Mouse (Mus musculus): ENCODE measurements at regions not wholly inside any gene's neighbourhood (a gene's known extent, or its start where the extent isn't known, plus 50 kb on each side); places are given as distances from the start of the nearest gene placed in this dataset.

DNA sequence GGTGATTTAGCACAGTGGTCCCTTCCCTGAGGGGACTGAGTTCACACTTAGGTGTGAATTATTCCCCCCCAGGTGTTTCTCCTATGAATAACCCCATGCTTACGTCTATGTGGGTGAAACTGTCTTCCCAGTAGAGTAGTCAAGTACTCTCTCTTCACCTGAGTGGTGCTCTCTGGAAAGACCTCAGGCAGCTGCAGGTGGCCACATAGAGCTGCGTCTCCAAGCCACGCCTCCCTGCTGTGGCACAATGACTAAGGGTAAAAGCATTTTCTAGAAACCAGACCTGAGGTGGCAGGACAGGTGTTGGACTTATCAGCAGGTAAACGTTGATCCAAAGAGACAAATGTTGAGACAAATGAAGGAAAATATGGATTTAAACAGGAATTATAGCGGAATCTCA, 588.3 kb upstream of the Gm19410 start:
- TF ChIP-seq CTCF (IDR thresholded peaks at IDR 0.05; ENCODE audit: borderline replicate concordance, insufficient read depth, low read length), result no peak
- TF ChIP-seq POLR2A (IDR thresholded peaks at IDR 0.05; ENCODE audit: low read depth, low read length), result no peak
- Histone ChIP-seq H3K4me3 (ENCODE audit: insufficient read depth, low read length) (no peak overlapping the region), H3K4me1 (ENCODE audit: control insufficient read depth, insufficient read depth, low read length) (no peaks in the 10 kb centered on the region), H3K27ac (ENCODE audit: insufficient read depth, low read length) (no peak overlapping the region)

DNA sequence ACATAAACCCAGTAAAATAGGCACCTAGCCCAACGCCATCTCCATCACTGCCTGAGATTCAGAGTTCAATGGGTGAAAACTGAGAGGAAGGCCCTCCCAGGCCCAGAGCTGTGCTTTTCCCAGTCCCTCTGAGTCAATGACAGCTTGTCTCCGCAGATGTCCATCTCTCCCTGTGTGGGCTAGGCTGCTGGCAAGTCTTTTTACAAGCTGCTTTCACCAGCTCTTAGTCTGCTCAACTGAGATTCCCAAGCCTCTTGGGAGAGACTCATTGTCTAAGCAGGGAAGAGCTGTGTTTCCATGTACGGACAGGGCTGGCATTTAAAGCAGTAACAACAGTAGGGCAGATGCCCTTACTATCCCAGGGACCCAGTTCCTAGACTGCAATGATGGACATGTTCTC, 585.5 kb upstream of the Gm19410 start:
- TF ChIP-seq CTCF (IDR thresholded peaks at IDR 0.05; ENCODE audit: borderline replicate concordance, insufficient read depth, low read length) (no peak), POLR2A (IDR thresholded peaks at IDR 0.05; ENCODE audit: low read depth, low read length) (no peak)
- no peak overlapping the region for H3K27ac ChIP-seq (ENCODE audit: insufficient read depth, low read length)
- no peak overlapping the region for H3K4me3 ChIP-seq (ENCODE audit: insufficient read depth, low read length)
- no peaks in the 10 kb centered on the region for H3K4me1 ChIP-seq (ENCODE audit: control insufficient read depth, insufficient read depth, low read length)

DNA sequence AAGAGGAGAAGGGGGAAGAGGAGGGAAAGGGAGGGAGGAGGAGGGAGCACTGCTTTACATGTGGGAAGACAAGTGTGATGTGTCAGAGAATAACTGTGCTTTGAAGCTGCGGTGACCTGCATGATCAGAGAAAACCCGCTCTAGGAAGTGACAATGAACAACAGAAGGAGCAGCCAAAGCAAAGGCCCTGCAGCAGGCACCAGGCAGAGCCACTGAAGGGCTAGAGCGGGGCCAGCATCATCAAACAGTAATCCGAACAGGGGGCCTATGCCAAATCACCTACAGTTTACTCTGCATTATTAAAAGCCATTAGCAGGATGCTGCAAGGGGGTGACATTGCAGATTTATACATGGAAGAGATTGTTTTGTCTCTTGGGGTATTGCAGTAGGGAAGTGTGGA, 583.4 kb upstream of the Gm19410 start:
- H3K27ac ChIP-seq (ENCODE audit: insufficient read depth, low read length), result no peak overlapping the region
- no peak overlapping the region for H3K4me3 ChIP-seq (ENCODE audit: insufficient read depth, low read length)
- H3K4me1 ChIP-seq (ENCODE audit: control insufficient read depth, insufficient read depth, low read length), result no peaks in the 10 kb centered on the region
- TF ChIP-seq CTCF (IDR thresholded peaks at IDR 0.05; ENCODE audit: borderline replicate concordance, insufficient read depth, low read length) (no peak), POLR2A (IDR thresholded peaks at IDR 0.05; ENCODE audit: low read depth, low read length) (no peak)

DNA sequence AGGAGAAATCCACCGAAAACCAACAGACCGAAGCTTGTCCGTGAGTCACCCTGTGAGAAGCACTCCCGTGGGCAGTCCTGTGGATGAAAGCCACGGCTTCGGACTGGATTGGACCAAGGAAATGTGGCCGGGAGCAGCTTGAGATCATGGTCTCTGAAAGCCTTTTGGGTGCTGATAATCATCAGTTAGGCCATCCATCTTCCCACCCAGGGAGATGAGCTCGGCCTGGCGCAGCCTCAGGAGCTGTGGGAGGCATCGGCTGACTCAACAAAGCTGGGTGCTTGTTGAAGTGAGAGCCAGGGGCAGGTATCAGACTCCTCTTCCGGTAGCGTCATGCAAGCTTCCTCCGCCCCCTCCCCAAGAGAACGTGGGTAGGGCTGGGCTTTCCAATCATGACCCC, 582.2 kb upstream of the Gm19410 start:
- Histone ChIP-seq H3K4me3 (ENCODE audit: insufficient read depth, low read length) (no peak overlapping the region), H3K27ac (ENCODE audit: insufficient read depth, low read length) (no peak overlapping the region), H3K4me1 (ENCODE audit: control insufficient read depth, insufficient read depth, low read length) (no peaks in the 10 kb centered on the region)
- TF ChIP-seq CTCF (IDR thresholded peaks at IDR 0.05; ENCODE audit: borderline replicate concordance, insufficient read depth, low read length), result no peak
- no peak for TF ChIP-seq POLR2A (IDR thresholded peaks at IDR 0.05; ENCODE audit: low read depth, low read length)

DNA sequence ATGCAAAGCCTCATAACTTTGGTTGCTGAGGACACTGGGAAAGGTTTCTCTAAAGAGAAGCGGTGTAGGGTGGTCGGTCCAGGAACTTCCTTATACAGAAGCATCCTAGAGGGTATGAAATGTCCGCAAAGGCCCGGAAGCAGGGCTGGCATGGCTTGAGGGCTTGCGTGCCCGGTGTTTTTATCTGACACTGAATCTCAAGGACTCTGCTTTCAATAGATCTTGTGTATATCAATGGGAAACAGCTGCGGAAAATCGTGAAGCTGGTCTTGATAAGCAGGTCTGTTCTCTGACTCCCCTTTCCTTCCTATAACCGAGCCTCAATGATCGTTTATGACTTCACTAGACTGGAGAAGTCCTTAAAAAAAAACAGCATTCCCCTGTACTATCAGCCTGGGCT, 580.4 kb upstream of the Gm19410 start:
- no peak for TF ChIP-seq CTCF (IDR thresholded peaks at IDR 0.05; ENCODE audit: borderline replicate concordance, insufficient read depth, low read length)
- TF ChIP-seq POLR2A (IDR thresholded peaks at IDR 0.05; ENCODE audit: low read depth, low read length), result no peak

DNA sequence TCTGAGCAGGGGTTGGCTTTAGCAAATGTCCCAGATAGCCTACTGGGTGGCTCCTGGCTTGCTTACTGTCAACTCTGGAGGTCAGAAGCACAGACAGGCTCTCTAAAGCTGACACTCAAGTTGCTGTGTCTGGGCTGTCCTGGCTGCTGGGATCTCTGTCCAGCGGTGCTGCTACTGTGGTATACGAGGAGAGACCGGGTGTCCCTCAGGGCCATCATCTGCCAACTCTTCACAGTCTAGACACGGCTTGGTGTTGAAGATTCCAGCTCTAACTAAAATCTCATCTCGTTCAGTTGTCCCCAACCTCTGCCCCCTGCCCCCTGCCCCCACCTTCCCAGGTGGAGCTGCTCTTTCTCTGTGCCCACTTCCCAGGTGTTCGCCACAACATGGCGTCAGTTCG, 577.1 kb upstream of the Gm19410 start:
- no peak for TF ChIP-seq POLR2A (IDR thresholded peaks at IDR 0.05; ENCODE audit: low read depth, low read length)
- Histone ChIP-seq H3K4me1 (ENCODE audit: control insufficient read depth, insufficient read depth, low read length) (no peaks in the 10 kb centered on the region), H3K27ac (ENCODE audit: insufficient read depth, low read length) (no peak overlapping the region), H3K4me3 (ENCODE audit: insufficient read depth, low read length) (no peak overlapping the region)

More for the DNA sequence above, 580.4 kb upstream of the Gm19410 start:
- no peak overlapping the region for H3K27ac ChIP-seq (ENCODE audit: insufficient read depth, low read length)
- H3K4me3 ChIP-seq (ENCODE audit: insufficient read depth, low read length), result no peak overlapping the region
- H3K4me1 ChIP-seq (ENCODE audit: control insufficient read depth, insufficient read depth, low read length), result no peaks in the 10 kb centered on the region

DNA sequence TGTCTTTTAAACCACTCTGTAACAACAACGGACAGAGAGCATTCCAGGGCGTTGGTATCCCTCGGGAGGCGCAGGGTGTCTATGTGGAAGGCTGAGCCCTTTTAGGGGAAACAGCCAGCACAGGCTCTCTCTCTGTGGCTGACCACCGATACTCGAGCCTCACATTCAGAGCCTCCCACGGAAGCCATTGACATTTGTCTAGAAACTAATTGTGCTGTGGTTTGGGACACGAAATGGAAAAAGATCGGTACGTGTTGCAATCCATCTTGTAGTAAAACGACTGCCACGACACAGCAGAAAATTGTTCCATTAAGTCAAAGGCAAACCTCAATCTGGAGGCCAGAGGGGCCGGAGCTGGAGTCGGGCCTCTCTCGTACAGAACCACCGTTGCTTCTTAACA, 575.9 kb upstream of the Gm19410 start:
- H3K27ac ChIP-seq (ENCODE audit: insufficient read depth, low read length), result no peak overlapping the region

DNA sequence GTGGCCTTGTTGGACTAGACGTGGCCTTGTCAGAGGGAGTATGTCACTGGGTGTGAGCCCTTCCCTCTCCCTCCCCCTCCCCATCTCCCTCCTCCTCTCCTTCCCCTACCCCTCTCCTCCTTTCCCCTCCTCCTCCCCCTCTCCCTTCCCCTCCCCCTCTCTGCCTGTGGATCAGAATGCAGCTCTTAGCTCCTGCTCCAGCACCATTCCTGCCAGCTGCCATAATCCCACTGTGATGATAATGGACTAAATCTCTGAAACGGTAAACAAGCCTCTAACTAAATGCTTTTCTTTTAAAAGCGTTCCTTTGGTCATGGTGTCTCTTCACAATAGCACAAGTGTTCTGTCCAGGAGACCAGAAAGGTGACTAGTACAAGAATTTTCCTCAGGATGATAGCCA, 573.1 kb upstream of the Gm19410 start:
- Histone ChIP-seq H3K4me1 (ENCODE audit: control insufficient read depth, insufficient read depth, low read length) (peaks cover 2% of the 10 kb centered on the region; the same call in 1 of the 2 replicates), H3K27ac (ENCODE audit: insufficient read depth, low read length) (no peak overlapping the region), H3K4me3 (ENCODE audit: insufficient read depth, low read length) (no peak overlapping the region)
- TF ChIP-seq CTCF (IDR thresholded peaks at IDR 0.05; ENCODE audit: borderline replicate concordance, insufficient read depth, low read length), result no peak
- TF ChIP-seq POLR2A (IDR thresholded peaks at IDR 0.05; ENCODE audit: low read depth, low read length), result no peak

More for the DNA sequence above, 575.9 kb upstream of the Gm19410 start:
- Histone ChIP-seq H3K4me3 (ENCODE audit: insufficient read depth, low read length) (no peak overlapping the region), H3K4me1 (ENCODE audit: control insufficient read depth, insufficient read depth, low read length) (no peaks in the 10 kb centered on the region)
- TF ChIP-seq CTCF (IDR thresholded peaks at IDR 0.05; ENCODE audit: borderline replicate concordance, insufficient read depth, low read length), result no peak
- TF ChIP-seq POLR2A (IDR thresholded peaks at IDR 0.05; ENCODE audit: low read depth, low read length), result no peak

DNA sequence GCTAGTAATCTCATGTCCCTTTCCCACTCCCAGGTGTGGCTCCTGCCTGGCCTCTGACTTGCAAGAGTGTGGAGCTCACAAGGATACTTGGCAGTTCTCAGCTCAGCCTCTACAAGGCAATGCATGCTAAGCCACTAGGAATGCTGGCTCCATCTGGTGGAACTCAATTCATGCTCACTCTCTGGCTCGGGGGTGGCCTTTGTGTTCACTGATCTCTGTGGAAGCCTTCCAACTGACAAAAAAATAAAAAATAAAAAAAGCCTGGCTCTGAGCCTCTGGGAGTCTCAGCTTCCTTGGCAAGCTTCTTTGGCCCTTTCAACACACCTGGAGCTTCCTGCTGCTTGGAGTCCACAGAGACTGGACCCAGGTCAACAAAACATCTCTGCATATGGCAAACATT, 571.8 kb upstream of the Gm19410 start:
- H3K4me1 ChIP-seq (ENCODE audit: control insufficient read depth, insufficient read depth, low read length), result peaks cover 2% of the 10 kb centered on the region; the same call in 1 of the 2 replicates
- TF ChIP-seq POLR2A (IDR thresholded peaks at IDR 0.05; ENCODE audit: low read depth, low read length), result no peak
- peak; percentile 51; the same call in 1 of the 2 replicates for TF ChIP-seq CTCF (IDR thresholded peaks at IDR 0.05; ENCODE audit: borderline replicate concordance, insufficient read depth, low read length)
- H3K4me3 ChIP-seq (ENCODE audit: insufficient read depth, low read length), result no peak overlapping the region
- no peak overlapping the region for H3K27ac ChIP-seq (ENCODE audit: insufficient read depth, low read length)

DNA sequence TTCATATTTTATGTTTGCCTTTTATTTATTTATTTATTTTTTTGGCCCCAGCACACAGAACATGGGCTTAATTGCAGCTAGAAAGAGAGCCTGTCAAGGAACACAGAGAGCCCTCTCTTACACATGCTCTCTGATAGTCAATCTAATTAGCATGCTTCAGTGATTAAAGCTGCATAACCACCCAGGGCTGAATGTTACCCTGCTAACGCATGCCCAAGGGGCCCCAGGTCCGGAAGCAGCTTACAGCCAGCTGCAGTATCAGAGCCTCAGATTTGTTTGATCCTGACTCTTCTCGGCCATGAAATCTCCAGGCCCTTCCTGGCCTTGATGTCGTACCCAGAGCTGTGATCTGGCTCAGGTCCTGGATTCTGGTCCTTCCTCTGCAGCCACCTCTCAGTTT, 569.4 kb upstream of the Gm19410 start:
- Histone ChIP-seq H3K4me3 (ENCODE audit: insufficient read depth, low read length) (no peak overlapping the region), H3K27ac (ENCODE audit: insufficient read depth, low read length) (no peak overlapping the region), H3K4me1 (ENCODE audit: control insufficient read depth, insufficient read depth, low read length) (peaks cover 2% of the 10 kb centered on the region; the same call in 1 of the 2 replicates)
- TF ChIP-seq CTCF (IDR thresholded peaks at IDR 0.05; ENCODE audit: borderline replicate concordance, insufficient read depth, low read length), result no peak
- TF ChIP-seq POLR2A (IDR thresholded peaks at IDR 0.05; ENCODE audit: low read depth, low read length), result no peak

DNA sequence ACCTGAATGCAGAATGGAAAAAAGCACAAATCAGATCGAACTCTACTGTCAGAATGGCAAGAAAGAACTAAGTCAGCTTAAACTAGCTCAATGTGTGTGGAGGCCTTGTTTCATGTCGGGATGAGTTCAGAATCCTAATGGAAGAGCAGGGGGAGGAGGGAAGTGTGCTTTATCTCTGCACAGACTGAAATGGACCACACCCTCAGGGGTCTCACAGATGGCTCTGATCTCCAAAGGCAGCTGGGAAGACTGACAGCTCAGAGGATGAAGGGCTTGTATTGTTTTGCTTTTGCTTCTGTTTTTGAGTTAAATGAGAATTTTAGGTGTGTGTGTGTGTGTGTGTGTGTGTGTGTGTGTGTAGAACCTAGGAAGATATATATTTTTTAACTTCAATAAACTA, 566.8 kb upstream of the Gm19410 start:
- Histone ChIP-seq H3K27ac (ENCODE audit: insufficient read depth, low read length) (no peak overlapping the region), H3K4me3 (ENCODE audit: insufficient read depth, low read length) (no peak overlapping the region), H3K4me1 (ENCODE audit: control insufficient read depth, insufficient read depth, low read length) (peaks cover 2% of the 10 kb centered on the region; the same call in 1 of the 2 replicates)
- no peak for TF ChIP-seq CTCF (IDR thresholded peaks at IDR 0.05; ENCODE audit: borderline replicate concordance, insufficient read depth, low read length)
- no peak for TF ChIP-seq POLR2A (IDR thresholded peaks at IDR 0.05; ENCODE audit: low read depth, low read length)
